Mouse (Mus musculus) layer of hippocampus, adult 8-10 months (tissue): ENCODE measurements around the gene Mprip. TPM values are rescaled to one million over a fixed set of nuclear protein-coding genes. Genes with fewer than 3 reads are reported as not detected.
"Not testable (repeated sequence)": the region's sequence is repeated elsewhere in the genome, so short reads cannot be mapped to it uniquely, and the experiment has no call there.

ENCODE experiments used
- DNase-seq, 2 experiments: peaks; one replicate each; pipeline ENCODE4 v3.0.0; 2022; ENCODE audit warnings: low spot score in 2 of 2
- total RNA-seq, 4 experiments: library from RNA; stranded (reverse); gene quantifications; 2 replicates each; pipeline ENCODE4 v1.2.4; 2022

The Mprip gene
- total RNA-seq, 4 experiments from 2014 or later: 265 to 273 (median 269) TPM

- DNase-seq: peak; percentile 55 to 73
These were observed 47.0 kb downstream of the Mprip start for GRCm38 (mm10) chr11:59707931-59708611.

- no peak for DNase-seq
These were observed 54.3 kb downstream of the Mprip start for GRCm38 (mm10) chr11:59715424-59715840.

- peak; percentile 65 to 84 for DNase-seq
These were observed 56.7 kb downstream of the Mprip start for GRCm38 (mm10) chr11:59717801-59718291.

DNA sequence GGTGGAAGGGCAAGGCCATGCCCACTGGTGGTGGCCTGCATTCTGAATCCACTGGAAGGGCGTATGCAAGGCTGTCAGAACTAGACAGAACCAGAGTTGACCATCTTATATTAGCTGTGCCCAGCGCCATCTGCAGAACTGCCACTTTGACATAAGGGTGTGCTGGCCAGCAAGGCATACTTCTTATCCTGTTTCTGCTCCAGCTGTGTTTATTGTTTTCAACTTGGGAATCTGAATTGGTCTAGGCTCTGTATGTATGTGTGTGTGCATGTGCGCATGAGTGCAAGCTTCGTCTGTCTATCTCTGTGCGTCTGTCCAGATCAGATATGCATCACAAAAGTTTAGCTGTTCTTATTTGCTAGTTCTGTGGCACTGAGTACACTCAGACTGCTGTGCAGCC is 58.1 kb downstream of the Mprip start:
- DNase-seq: no peak

GRCm38 (mm10) chr11:59721385-59721784 is 60.3 kb downstream of the Mprip start:
- no peak for DNase-seq

DNA sequence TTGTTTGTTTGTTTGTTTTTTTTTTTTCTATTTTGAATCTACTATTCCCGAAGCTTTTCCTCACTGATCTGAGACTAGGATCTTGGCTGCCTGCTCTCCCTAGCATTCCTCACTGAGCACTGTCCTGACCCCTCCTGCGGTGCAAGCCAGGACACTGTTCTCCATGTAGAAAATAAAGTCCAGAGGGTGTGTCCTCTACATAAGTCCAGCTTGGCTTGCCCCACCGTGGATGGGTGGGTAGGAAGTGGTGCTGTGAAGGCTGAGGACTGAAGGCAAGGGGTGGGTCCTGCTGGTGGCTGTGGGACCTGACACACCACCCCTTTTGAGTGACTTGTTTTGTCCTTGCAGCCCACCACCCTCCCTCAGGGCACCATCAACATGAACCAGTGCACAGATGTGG is 66.1 kb downstream of the Mprip start:
- no peak for DNase-seq

- DNase-seq: no peak
These were observed 70.7 kb downstream of the Mprip start for GRCm38 (mm10) chr11:59731821-59732220.

DNA sequence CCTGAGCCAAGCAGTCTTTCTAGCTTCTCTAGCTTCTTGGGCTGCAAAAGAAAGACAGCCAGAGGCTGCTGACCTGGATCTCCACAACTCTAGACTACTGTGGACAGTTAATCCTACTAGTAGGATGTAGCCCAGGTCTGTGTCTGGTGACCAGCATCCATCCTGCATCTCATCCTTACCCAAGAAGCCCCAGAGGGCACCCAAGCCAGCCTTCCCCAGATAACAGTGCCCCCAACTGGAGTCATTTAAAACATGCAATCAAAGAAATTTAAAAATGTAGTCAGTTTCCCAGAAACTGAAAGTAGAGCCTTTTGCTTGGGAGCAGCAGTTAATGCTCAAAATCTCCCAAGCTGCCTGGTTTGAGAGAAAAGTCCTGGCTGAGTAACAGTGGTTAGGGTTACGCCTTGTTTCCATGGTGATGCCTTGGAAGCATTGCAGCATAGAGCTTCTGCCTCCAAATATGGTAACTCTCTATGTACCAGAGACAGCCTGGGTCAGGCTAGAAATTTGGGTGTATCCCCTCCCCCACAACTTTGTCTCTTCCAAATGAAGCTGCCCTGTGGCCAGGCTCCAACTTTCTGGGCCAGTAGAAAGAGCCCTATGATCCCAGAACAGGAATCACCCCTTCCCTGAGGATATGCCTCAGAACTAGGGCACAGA is 71.4 kb downstream of the Mprip start:
- peak; percentile 66 to 67 for DNase-seq

DNA sequence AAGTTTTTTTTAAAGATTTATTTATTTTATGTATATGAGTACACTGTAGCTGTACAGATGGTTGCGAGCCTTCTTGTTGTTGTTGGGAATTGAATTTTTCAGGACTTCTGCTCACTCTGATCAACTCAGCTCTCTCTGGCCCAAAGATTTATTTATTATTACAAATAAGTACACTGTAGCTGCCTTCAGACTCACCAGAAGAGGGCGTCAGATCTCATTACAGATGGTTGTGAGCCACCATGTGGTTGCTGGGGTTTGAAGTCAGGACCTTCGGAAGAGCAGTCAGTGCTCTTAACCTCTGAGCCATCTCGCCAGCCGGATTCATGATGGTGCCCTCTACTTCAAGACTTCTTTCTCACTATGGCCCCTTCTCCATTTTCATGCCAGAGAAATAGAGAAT is 72.5 kb downstream of the Mprip start:
- DNase-seq: not testable (repeated sequence)

DNA sequence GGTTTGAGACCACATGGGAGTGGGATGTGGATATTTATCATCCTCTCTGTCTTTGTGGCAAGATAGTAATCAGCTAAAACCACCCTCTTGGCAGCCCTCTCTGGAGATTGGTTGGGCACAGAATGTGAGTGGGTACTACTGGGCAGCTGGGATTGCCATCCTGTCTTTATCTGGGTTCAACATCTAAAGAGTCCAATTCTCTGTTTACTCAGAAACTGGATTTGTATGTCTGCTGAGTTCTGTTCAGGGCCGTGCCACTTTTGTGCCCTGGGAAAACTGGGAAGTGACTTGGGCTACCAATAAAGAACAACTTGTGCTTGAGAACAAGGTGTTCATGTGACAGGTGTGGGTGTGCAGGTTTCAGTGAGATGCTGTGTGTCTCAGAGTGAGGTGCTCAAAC is 73.2 kb downstream of the Mprip start:
- DNase-seq: no peak

DNA sequence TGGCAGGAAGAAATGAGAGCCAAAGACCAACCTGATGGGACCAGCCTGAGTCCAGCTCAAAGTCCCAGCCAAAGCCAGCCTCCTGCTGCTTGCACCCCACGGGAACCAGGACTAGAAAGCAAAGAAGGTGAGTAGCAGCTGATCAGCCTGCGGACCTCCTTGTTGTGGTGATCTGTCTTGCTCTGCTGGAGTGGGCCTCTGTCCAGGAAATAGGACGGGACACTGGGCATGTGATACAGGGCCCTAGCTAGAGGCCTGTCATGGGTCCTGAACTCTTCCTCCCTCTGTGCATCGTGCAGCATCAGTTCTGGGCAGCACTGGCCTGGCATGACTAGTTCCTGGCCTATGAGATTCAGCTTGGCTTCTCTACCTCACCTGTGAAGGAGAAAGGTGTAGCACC is 74.8 kb downstream of the Mprip start:
- not testable (repeated sequence) for DNase-seq

DNA sequence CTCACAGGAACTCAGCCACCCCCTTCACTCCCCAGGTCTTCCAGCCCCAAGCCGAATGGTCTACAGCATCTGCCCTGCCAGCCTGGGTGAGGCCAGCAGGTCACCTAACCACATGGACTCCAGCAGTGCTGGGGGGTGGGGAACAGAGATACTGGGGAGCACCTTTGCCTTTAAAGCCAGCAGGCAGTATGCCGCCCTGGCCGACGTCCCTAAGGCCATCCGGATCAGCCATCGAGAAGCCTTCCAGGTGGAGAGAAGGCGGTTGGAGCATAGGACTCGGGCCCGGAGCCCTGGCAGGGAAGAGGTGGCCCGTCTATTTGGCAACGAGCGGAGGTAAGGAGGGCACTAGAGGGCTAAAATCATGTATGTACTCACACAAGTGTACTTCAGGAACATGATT is 76.1 kb downstream of the Mprip start:
- no peak for DNase-seq

DNA sequence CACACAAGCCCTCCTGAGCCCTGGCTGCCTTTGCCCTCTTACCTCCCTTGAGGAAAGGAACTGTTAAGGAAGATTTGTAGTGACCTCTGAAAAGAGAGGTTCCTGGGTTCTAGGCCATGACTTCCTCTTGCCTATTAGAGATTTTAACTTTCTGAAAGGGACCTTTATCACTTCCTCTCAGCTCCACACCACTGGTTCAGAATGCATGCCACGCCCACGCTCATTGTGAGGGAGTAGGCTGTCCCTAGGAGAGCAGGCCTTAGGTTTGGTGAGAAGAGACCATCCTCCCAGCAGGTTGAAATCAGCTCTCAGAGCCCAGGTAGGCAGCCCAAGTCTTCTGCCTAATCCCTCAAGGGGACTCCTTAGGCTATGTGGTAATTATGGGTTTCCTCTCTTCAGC is 78.9 kb downstream of the Mprip start:
- no peak for DNase-seq

- DNase-seq: no peak
These were observed 80.8 kb downstream of the Mprip start for GRCm38 (mm10) chr11:59741915-59742314.

DNA sequence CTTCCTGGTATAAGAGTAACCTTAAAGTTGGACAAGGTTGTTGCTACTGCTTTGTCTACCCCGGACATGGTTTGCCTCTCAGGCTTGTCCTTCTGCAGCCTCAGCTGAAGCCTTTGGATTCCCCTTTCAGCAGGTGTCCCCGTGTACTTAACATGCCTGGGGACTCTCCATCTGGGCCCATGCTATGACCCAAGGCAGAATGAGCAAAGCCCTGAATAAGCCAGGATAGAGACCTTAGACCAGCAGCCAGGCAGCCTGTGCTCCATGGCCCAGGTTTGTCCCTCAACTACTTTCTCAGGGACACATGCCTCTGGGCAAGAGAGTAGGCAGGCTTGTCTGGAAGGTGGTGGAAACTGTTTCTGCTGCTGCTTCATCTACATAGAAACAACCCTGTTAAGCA is 82.2 kb downstream of the Mprip start:
- DNase-seq: no peak

- no peak for DNase-seq
These were observed 82.6 kb downstream of the Mprip start for GRCm38 (mm10) chr11:59743712-59744111.

- DNase-seq: no peak
These were observed 83.3 kb downstream of the Mprip start for GRCm38 (mm10) chr11:59744374-59744773.

- no peak for DNase-seq
These were observed 84.7 kb downstream of the Mprip start for GRCm38 (mm10) chr11:59745851-59746250.

DNA sequence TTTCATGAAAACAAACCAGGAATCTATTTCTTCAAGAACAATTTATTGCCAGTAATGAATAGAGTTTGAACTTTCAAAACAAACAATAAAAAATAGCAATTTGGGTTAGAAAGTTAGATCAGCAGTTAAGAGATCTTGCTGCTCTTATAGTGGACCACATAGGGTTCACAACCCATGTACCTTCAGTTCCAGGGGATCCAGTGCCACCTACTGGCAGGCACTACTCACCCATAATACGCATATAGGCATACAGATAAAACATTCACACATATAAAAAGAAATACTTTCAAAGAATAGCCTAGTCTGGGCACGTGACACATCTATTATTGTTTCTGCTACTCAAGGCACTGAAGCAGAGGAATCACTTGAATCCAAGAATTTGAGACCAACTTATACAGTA is 85.5 kb downstream of the Mprip start:
- DNase-seq: no peak

GRCm38 (mm10) chr11:59749050-59749449 is 87.9 kb downstream of the Mprip start:
- DNase-seq: no peak

- no peak for DNase-seq
These were observed 93.4 kb downstream of the Mprip start for GRCm38 (mm10) chr11:59754504-59754903.

DNA sequence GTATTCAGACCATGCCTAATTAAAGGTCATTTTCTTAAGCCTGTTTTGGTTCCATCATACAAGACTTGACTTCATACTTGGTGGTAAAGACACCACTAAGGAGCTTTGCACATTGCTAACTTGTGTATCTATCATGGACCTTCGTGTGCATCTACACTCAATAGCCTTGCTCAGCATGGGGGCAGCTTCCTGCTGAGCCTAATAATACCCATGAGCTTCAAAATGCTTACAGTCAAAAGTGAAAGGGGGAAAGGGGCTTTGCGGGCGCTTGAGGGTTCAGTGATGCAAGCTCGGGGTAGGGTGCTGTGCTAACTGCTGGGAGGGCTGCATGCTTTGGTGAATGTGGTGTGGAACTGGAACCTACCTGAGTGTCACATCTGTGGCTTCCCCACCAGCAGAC is 95.2 kb downstream of the Mprip start:
- no peak for DNase-seq
